Mouse (Mus musculus): Measurements from ENCODE around the gene Ifi202b. TPM values are rescaled to one million over a fixed set of nuclear protein-coding genes. Genes with fewer than 3 reads are reported as not detected.

Ifi202b gene
- polyA plus RNA-seq (2012; ENCODE audit: low replicate concordance), result 0.44 TPM in 1 of 2 replicates, not detected in the other

DNA sequence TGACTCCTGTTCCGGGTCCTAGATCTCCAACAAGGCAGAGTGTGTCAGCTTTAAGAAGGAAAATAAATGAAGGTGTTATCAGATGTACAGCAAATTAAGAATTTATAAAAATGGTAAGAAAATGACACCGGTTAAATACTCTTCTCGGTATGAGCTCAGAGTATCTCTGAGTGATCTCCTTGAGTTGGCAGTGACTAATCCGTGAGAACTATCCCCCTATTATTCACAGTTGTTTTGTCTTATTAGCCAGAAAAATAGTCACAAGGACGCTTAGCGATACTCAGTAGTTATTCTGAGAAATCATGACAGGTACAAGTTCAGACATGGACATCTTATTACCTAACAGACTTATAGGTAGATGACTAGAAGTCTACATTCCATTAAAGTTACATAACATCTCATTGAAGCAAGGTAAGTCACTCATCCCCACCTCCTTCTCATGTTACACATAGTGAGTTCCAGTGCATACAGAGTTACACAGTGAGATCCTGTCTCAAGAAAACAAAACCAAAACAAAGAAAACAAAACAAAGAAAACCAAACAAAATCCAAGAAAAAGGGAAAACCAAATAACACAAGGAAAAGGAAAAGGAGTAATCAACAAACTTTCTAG lies at the start of gene Ifi202b:
Gene Ifi202b, minus strand, starts transcription at position 51 of the 612 bp plus-strand sequence.

DNA sequence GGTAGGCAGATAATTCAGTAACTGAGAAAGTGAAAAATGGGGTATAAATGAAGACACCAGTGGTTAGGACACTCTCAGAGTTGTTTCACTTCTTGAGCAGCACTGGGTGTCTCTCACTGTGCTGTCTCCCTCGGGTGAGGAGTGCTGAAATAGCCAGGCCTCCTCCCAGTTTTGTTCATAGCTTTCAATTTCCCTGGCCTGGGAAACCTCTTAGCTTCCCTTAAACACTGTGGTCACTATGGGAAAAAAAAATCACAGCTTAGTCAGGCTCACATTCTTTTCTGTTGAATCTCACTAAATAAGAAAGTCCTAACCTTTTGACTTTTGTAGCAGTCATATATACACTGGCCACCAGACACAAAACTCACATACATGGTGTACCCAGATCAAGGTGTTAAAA lies 49.2 kb upstream of the Ifi202b start, which contains the start of gene Ifi205:
Gene Ifi205, minus strand, starts transcription at position 113 of the 400 bp plus-strand sequence.

DNA sequence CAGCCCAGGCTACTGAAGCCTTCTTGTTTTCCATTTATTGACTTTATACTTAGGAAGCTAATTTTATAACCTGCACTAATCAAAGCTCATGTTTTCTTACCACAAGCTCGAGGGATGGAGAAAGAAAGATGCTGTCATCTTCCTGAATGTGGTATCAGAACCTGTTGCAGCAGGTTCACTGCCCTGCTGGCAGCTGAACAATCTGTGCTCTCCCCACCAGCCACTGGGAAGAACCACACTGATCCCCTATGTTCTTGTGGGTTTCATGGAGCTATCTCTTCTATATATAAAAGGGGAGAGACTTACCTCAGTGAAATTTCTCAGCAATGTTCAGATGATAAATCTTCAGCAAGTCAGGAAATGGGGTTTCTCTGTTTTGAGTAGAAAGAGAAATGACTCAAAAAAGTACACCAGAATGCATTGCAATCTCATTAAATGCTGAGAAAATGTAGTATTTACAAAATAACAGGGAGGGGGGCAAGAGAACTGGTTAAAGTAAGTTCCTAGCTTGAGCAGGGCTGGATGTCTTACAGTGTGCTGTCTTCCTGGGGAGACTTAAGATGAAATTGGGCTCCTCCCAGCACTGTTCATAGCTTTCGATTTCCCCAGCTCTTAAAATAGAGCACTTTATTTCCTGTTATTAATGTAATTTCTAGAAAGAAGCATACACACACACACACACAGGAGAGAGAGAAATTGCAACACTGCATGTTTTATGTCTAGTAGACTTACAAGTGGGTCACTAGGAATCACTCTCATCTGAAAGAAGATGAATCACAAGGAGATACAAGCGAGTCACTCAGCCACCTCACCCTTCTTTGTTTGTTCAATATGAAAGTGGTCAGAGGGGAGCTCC lies 40.4 kb downstream of the Ifi202b start, which contains the start of the genes Mndal and Ifi203:
Gene Mndal, minus strand, starts transcription at position 568 of the 856 bp plus-strand sequence.
Gene Ifi203, minus strand, starts transcription at position 749 of the 856 bp plus-strand sequence.

Other genes starting within 250 kb of the Ifi202b start
- 0.62 and 1.4 TPM in 2 replicates for gene Ifi207, start 241.0 kb downstream of the Ifi202b start, polyA plus RNA-seq (2012; ENCODE audit: low replicate concordance)
- 0.26 and 1.6 TPM in 2 replicates for gene Ifi204, start 215.8 kb downstream of the Ifi202b start, polyA plus RNA-seq (2012; ENCODE audit: low replicate concordance)
- gene Ifi211, start 69.7 kb downstream of the Ifi202b start, polyA plus RNA-seq (2012; ENCODE audit: low replicate concordance), result 0.35 and 0.53 TPM in 2 replicates
- 35.2 and 52.3 TPM in 2 replicates for gene Mndal, start 40.3 kb downstream of the Ifi202b start, polyA plus RNA-seq (2012; ENCODE audit: low replicate concordance)
- 8.9 and 20.8 TPM in 2 replicates for gene Ifi203, start 40.1 kb downstream of the Ifi202b start, polyA plus RNA-seq (2012; ENCODE audit: low replicate concordance)
- gene Ifi205, start 49.1 kb upstream of the Ifi202b start, polyA plus RNA-seq (2012; ENCODE audit: low replicate concordance), result 2.0 and 2.1 TPM in 2 replicates
- 0.15 and 0.42 TPM in 2 replicates for gene Olfr433, start 58.0 kb upstream of the Ifi202b start, polyA plus RNA-seq (2012; ENCODE audit: low replicate concordance)
- 0.12 TPM in 1 of 2 replicates, not detected in the other for gene Olfr432, start 66.5 kb upstream of the Ifi202b start, polyA plus RNA-seq (2012; ENCODE audit: low replicate concordance)
- gene Olfr430, start 83.9 kb upstream of the Ifi202b start, polyA plus RNA-seq (2012; ENCODE audit: low replicate concordance), result not detected in 2 replicates
- not detected in 2 replicates for gene Olfr429, start 101.6 kb upstream of the Ifi202b start, polyA plus RNA-seq (2012; ENCODE audit: low replicate concordance)
- not detected in 2 replicates for gene Olfr427, start 114.1 kb upstream of the Ifi202b start, polyA plus RNA-seq (2012; ENCODE audit: low replicate concordance)
- gene Olfr231, start 138.4 kb upstream of the Ifi202b start, polyA plus RNA-seq (2012; ENCODE audit: low replicate concordance), result not detected in 2 replicates
- not detected in 2 replicates for gene Olfr424, start 148.8 kb upstream of the Ifi202b start, polyA plus RNA-seq (2012; ENCODE audit: low replicate concordance)
- gene Olfr420, start 172.9 kb upstream of the Ifi202b start, polyA plus RNA-seq (2012; ENCODE audit: low replicate concordance), result not detected in 2 replicates
- 0.08 and 3.7 TPM in 2 replicates for gene Spta1, start 190.0 kb upstream of the Ifi202b start, polyA plus RNA-seq (2012; ENCODE audit: low replicate concordance)